Mouse (Mus musculus) liver, embryonic 11.5 days (tissue): ENCODE data around the gene Dock3. TPM values are rescaled to one million over a fixed set of nuclear protein-coding genes. Genes with fewer than 3 reads are reported as not detected.

Source experiments
- ATAC-seq: fragments of 200-750 bp; cut with Nextera tagmentation; replicated peaks from 2 replicates; pipeline ENCODE4 v1.8.0; 2017; ENCODE audit warnings: moderate number of reproducible peaks, mild to moderate bottlenecking, moderate TSS enrichment, moderate library complexity; ENCODE audit not compliant: low FRiP score
- DNase-seq: peaks from one replicate; pipeline ENCODE4 v3.0.0-alpha.2; 2017; ENCODE audit warnings: low spot score
- H3K27ac ChIP-seq: fragments of 300-500 bp; sonication (generic); 2 replicates; pipeline ENCODE4 v1.5.1; 2014; ENCODE audit warnings: mild to moderate bottlenecking, low read depth, low read length, control low read depth
- H3K27me3 ChIP-seq: fragments of 300-500 bp; sonication (generic); replicated peaks from 2 replicates; pipeline ENCODE4 v1.6.1; 2014; ENCODE audit warnings: low read length, mixed read lengths; ENCODE audit not compliant: control insufficient read depth, insufficient read depth
- H3K36me3 ChIP-seq: fragments of 300-500 bp; sonication (generic); 2 replicates; pipeline ENCODE4 v1.6.1; 2014; ENCODE audit warnings: mild to moderate bottlenecking, low read length, moderate library complexity, mixed read lengths; ENCODE audit not compliant: control insufficient read depth, insufficient read depth
- H3K4me1 ChIP-seq: fragments of 300-500 bp; sonication (generic); replicated peaks from 2 replicates; pipeline ENCODE4 v1.6.1; 2014; ENCODE audit warnings: low read length, mixed read lengths; ENCODE audit not compliant: control insufficient read depth, insufficient read depth
- H3K4me2 ChIP-seq: fragments of 300-500 bp; sonication (generic); 2 replicates; pipeline ENCODE4 v1.6.1; 2014; ENCODE audit warnings: mild to moderate bottlenecking, control low read depth, moderate library complexity
- H3K4me3 ChIP-seq: fragments of 300-500 bp; sonication (generic); 2 replicates; pipeline ENCODE4 v1.5.1; 2014; ENCODE audit warnings: low read depth, low read length, control low read depth
- H3K9ac ChIP-seq: fragments of 300-500 bp; sonication (generic); 2 replicates; pipeline ENCODE4 v1.6.1; 2014; ENCODE audit warnings: low read depth, low read length, control low read depth
- H3K9me3 ChIP-seq: fragments of 300-500 bp; sonication (generic); 2 replicates; pipeline ENCODE4 v1.6.1; 2016; ENCODE audit warnings: low read length, inconsistent platforms, mixed read lengths; ENCODE audit not compliant: control insufficient read depth
- WGBS: fragments of 180-500 bp; shearing (Covaris S2); extraction: QIAGEN DNeasy Blood & Tissue Kit; methylation state at CpG from one replicate; pipeline ENCODE4 v1.1.7; 2014; 5-methylcytosine and 5-hydroxymethylcytosine counted together
- polyA plus RNA-seq: library from polyadenylated mRNA; unstranded; fragments of >200 nt; fragmentation: Nextera tagmentation; extraction: Ambion mirVana; gene quantifications from 2 replicates; pipeline ENCODE4 v1.2.1, GENCODE M21; 2014

Gene Dock3
- polyA plus RNA-seq, 1 experiment from 2014 or later: 0.41 TPM

GRCm38 (mm10) chr9:107027586-107027985, 204.1 kb downstream of the Dock3 start:
- no peak overlapping the region for H3K27ac ChIP-seq
- no peaks in the 10 kb centered on the region for H3K27me3 ChIP-seq
- ATAC-seq (no peak), DNase-seq (no peak)
- 68% methylated on average over 2 of the region's 2 CpGs for WGBS
- H3K9ac ChIP-seq: no peak overlapping the region
- H3K4me2 ChIP-seq: no peak overlapping the region
- no peaks in the 10 kb centered on the region for H3K4me1 ChIP-seq
- H3K4me3 ChIP-seq: no peak overlapping the region
- no peaks in the 10 kb centered on the region for H3K36me3 ChIP-seq
- H3K9me3 ChIP-seq: no peaks in the 10 kb centered on the region

- Histone ChIP-seq H3K9me3 (no peaks in the 10 kb centered on the region), H3K27me3 (no peaks in the 10 kb centered on the region), H3K4me3 (no peak overlapping the region), H3K36me3 (no peaks in the 10 kb centered on the region), H3K4me1 (no peaks in the 10 kb centered on the region), H3K4me2 (no peak overlapping the region), H3K27ac (no peak overlapping the region), H3K9ac (no peak overlapping the region)
- DNase-seq (no peak), ATAC-seq (no peak)
- WGBS: 85% methylated on average over 4 of the region's 4 CpGs
Measured at GRCm38 (mm10) chr9:107009841-107010240, 221.9 kb downstream of the Dock3 start.

GRCm38 (mm10) chr9:107003187-107003586, 228.5 kb downstream of the Dock3 start:
- no peak for ATAC-seq
- Histone ChIP-seq H3K9ac (no peak overlapping the region), H3K27ac (no peak overlapping the region), H3K4me3 (no peak overlapping the region), H3K36me3 (no peaks in the 10 kb centered on the region), H3K4me2 (no peak overlapping the region), H3K27me3 (no peaks in the 10 kb centered on the region), H3K4me1 (no peaks in the 10 kb centered on the region), H3K9me3 (no peaks in the 10 kb centered on the region)
- no peak for DNase-seq
- 77% methylated on average over 2 of the region's 2 CpGs for WGBS

GRCm38 (mm10) chr9:106970742-106971141, 261.0 kb downstream of the Dock3 start:
- Histone ChIP-seq H3K4me3 (no peak overlapping the region), H3K9ac (no peak overlapping the region), H3K9me3 (no peaks in the 10 kb centered on the region), H3K4me2 (no peak overlapping the region), H3K27ac (no peak overlapping the region), H3K27me3 (no peaks in the 10 kb centered on the region), H3K4me1 (no peaks in the 10 kb centered on the region), H3K36me3 (no peaks in the 10 kb centered on the region)
- ATAC-seq (no peak), DNase-seq (no peak)
- 67% methylated on average over 3 of the region's 3 CpGs for WGBS

- ATAC-seq (no peak), DNase-seq (no peak)
- Histone ChIP-seq H3K36me3 (no peaks in the 10 kb centered on the region), H3K9me3 (no peaks in the 10 kb centered on the region), H3K27ac (no peak overlapping the region), H3K4me2 (no peak overlapping the region), H3K4me1 (no peaks in the 10 kb centered on the region), H3K4me3 (no peak overlapping the region), H3K9ac (no peak overlapping the region), H3K27me3 (no peaks in the 10 kb centered on the region)
- WGBS: 89% methylated on average over 1 of the region's 1 CpGs
Measured at GRCm38 (mm10) chr9:106958452-106958851, 273.3 kb downstream of the Dock3 start.

- no peak for ATAC-seq
- Histone ChIP-seq H3K27ac (no peak overlapping the region), H3K4me1 (no peaks in the 10 kb centered on the region), H3K4me3 (no peak overlapping the region), H3K4me2 (no peak overlapping the region), H3K27me3 (no peaks in the 10 kb centered on the region), H3K9ac (no peak overlapping the region), H3K9me3 (no peaks in the 10 kb centered on the region), H3K36me3 (no peaks in the 10 kb centered on the region)
- DNase-seq: no peak
Measured at GRCm38 (mm10) chr9:106955486-106955885, 276.2 kb downstream of the Dock3 start.

- Histone ChIP-seq H3K9me3 (no peaks in the 10 kb centered on the region), H3K4me3 (no peak overlapping the region), H3K9ac (no peak overlapping the region), H3K36me3 (no peaks in the 10 kb centered on the region), H3K4me2 (no peak overlapping the region), H3K27ac (no peak overlapping the region), H3K27me3 (no peaks in the 10 kb centered on the region), H3K4me1 (no peaks in the 10 kb centered on the region)
- no peak for DNase-seq
- 86% methylated on average over 1 of the region's 1 CpGs for WGBS
- ATAC-seq: no peak
Measured at GRCm38 (mm10) chr9:106934998-106935397, 296.7 kb downstream of the Dock3 start.

GRCm38 (mm10) chr9:106914878-106915277, 316.8 kb downstream of the Dock3 start:
- Histone ChIP-seq H3K4me2 (no peak overlapping the region), H3K4me3 (no peak overlapping the region), H3K4me1 (no peaks in the 10 kb centered on the region), H3K9me3 (no peaks in the 10 kb centered on the region), H3K9ac (no peak overlapping the region), H3K36me3 (no peaks in the 10 kb centered on the region), H3K27ac (no peak overlapping the region), H3K27me3 (no peaks in the 10 kb centered on the region)
- DNase-seq (no peak), ATAC-seq (no peak)
- 82% methylated on average over 6 of the region's 6 CpGs for WGBS

GRCm38 (mm10) chr9:106913759-106914158, 317.9 kb downstream of the Dock3 start:
- WGBS: 9% methylated on average over 1 of the region's 1 CpGs
- Histone ChIP-seq H3K4me2 (no peak overlapping the region), H3K27me3 (no peaks in the 10 kb centered on the region), H3K9ac (no peak overlapping the region), H3K36me3 (no peaks in the 10 kb centered on the region), H3K9me3 (no peaks in the 10 kb centered on the region), H3K4me3 (no peak overlapping the region), H3K4me1 (no peaks in the 10 kb centered on the region), H3K27ac (no peak overlapping the region)
- DNase-seq (no peak), ATAC-seq (no peak)
